23 mouse cellular contexts compared by ENCODE assay signal in genomic region chr2:68250897-68251296, GRCm38 (mm10).
"Had no signal": no experiment of that assay in that cellular context is flagged by ENCODE, and none has a peak within 500 bp of the region (broad histone marks: within the 10 kb centered on the region; RNA-seq: fewer than 3 reads in every experiment).

No protein-coding gene starts in this region.

- H3K36me3 ChIP-seq: liver, embryonic 12.5 days; liver, embryonic 15.5 days; lung, embryonic 15.5 days; neural tube, embryonic 12.5 days; neural tube, embryonic 15.5 days had no signal

- H3K27me3 ChIP-seq: limb, embryonic 13.5 days; liver, embryonic 12.5 days; liver, embryonic 15.5 days; lung, embryonic 15.5 days; megakaryocyte, embryonic 14.5 days; neural tube, embryonic 12.5 days; neural tube, embryonic 15.5 days had no signal

- ATAC-seq: liver, embryonic 12.5 days had no signal

- H3K4me1 ChIP-seq: limb, embryonic 13.5 days; liver, embryonic 12.5 days; liver, embryonic 15.5 days; lung, embryonic 15.5 days; megakaryocyte, embryonic 14.5 days; neural tube, embryonic 15.5 days had no signal

- H3K27ac ChIP-seq: limb, embryonic 10.5 days; limb, embryonic 13.5 days; liver, embryonic 12.5 days; liver, embryonic 15.5 days; lung, embryonic 15.5 days; neural tube, embryonic 12.5 days; neural tube, embryonic 15.5 days; stomach, postnatal 0 days had no signal

- H3K4me2 ChIP-seq: limb, embryonic 13.5 days; liver, embryonic 12.5 days; liver, embryonic 15.5 days; lung, embryonic 15.5 days; neural tube, embryonic 12.5 days; neural tube, embryonic 15.5 days had no signal

- DNase-seq: kidney, adult 9 months; kidney, postnatal 14 days; kidney, postnatal 4 days; liver; lung, adult 18-20 months; lung, postnatal 10 days; lung, postnatal 36 days; midbrain, embryonic 14.5 days; right cerebral cortex, adult 18-20 months; right cerebral cortex, postnatal 14 days; right cerebral cortex, postnatal 4 days; thymus, adult 18-20 months; thymus, postnatal 36 days had no signal

- H3K4me3 ChIP-seq: limb, embryonic 10.5 days; limb, embryonic 13.5 days; liver, embryonic 12.5 days; liver, embryonic 15.5 days; lung, embryonic 15.5 days; megakaryocyte, embryonic 14.5 days; midbrain, embryonic 10.5 days; neural tube, embryonic 12.5 days; neural tube, embryonic 15.5 days had no signal

- H3K9ac ChIP-seq: limb, embryonic 13.5 days; liver, embryonic 12.5 days; liver, embryonic 15.5 days; lung, embryonic 15.5 days; neural tube, embryonic 12.5 days; neural tube, embryonic 15.5 days had no signal

- H3K9me3 ChIP-seq: limb, embryonic 10.5 days; limb, embryonic 13.5 days; liver, embryonic 12.5 days; liver, embryonic 15.5 days; lung, embryonic 15.5 days; midbrain, embryonic 10.5 days; neural tube, embryonic 12.5 days; neural tube, embryonic 15.5 days had no signal
